Mouse (Mus musculus): ENCODE data around the gene Fbxo28.
"Not testable (repeated sequence)": the region's sequence is repeated elsewhere in the genome, so short reads cannot be mapped to it uniquely, and the experiment has no call there.

Gene Fbxo28

GRCm38 (mm10) chr1:182341993-182342392 is 564 bp upstream of the Fbxo28 start:
- DNase-seq (ENCODE audit: low spot score in 2 of 2) = no peak

GRCm38 (mm10) chr1:182340281-182340680 is 1.1 kb downstream of the Fbxo28 start:
- DNase-seq (ENCODE audit: low spot score in 2 of 2) = no peak

- no peak for DNase-seq (ENCODE audit: low spot score in 2 of 2)
Observed at GRCm38 (mm10) chr1:182338961-182339565, 2.4 kb downstream of the Fbxo28 start.

GRCm38 (mm10) chr1:182333766-182334437 is 7.5 kb downstream of the Fbxo28 start:
- DNase-seq (ENCODE audit: low spot score in 2 of 2) = no peak

DNA sequence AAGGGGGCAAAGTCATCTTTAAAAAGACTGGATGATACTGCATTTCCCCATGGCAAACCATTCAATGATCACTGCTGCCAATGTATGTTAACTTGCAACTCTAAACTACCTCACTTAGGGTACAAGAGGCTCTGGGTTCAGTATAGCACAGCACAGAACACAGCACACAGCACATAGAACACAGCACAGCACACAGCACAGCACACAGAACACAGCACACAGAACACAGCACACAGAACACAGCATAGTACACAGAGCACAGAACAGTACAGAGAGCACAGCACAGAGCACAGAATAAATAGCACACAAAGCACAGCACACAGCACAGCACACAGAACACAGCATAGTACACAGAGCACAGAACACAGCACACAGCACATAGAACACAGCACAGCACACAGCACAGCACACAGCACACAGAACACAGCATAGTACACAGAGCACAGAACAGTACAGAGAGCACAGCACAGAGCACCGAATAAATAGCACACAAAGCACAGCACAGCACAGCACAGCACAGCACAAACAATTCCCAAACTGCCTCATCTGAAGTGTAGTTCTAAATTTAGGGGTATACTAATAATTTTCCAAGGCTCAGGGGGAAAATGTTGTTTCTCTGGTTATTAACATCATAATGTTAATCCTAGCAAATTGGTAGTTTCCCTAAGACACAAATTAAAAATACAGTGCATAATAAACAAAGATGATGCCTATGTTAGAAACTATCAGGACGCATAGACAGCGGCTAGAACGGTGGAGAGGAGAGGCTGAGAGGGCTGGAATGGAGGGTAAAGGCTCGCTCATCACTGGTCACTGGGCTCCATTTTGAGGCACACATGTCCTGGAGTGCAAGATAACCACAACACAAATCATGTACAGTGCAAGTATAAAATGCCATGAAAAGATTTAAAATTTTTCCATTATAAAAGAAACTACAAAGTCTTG is 9.1 kb downstream of the Fbxo28 start:
- DNase-seq (ENCODE audit: low spot score in 2 of 2) = no peak

DNA sequence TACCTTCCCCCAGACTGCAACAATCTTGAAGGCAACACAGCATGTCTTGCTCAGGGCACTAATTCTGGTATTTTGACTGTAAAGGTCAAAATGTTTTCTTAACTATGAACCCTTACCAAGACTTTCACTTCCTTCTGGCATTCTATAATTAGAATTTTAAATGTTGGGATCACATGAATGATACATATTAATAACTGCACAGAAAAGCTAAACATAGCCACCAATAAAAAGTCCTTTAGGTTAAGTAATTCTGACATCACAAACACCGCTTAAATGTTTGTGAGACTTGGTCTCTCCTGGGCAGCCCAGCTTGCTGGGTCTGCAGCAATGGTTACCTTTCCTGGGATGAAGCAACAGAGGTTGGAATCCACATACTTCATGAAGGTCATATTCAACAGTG is 15.5 kb downstream of the Fbxo28 start:
- DNase-seq (ENCODE audit: low spot score in 2 of 2) = no peak

DNA sequence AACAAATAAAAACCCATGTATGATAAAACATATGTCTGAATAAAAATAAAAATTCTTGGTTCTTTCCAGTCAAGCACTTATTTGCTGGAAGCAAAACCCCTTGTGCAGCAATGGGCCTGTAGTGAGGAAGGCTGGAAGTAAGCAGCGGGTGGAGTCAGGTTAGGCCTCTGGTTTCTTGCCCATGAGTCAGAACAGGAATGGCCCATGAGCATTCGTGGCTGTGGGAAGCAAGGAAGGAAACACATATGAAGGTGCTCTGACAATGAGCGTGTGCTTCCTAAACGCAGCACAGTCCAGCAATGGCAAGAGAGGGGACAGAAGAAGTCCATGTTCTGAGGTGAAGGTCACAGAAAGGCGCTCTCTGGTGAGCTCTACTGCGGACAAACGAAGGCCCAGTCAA is 16.9 kb downstream of the Fbxo28 start:
- DNase-seq (ENCODE audit: low spot score in 2 of 2) = no peak

- DNase-seq (ENCODE audit: low spot score in 2 of 2) = no peak
Observed at GRCm38 (mm10) chr1:182323139-182323538, 18.3 kb downstream of the Fbxo28 start.

- DNase-seq (ENCODE audit: low spot score in 2 of 2) = no peak
Observed at GRCm38 (mm10) chr1:182314201-182314600, 27.2 kb downstream of the Fbxo28 start.

GRCm38 (mm10) chr1:182313181-182313580 is 28.2 kb downstream of the Fbxo28 start:
- DNase-seq (ENCODE audit: low spot score in 2 of 2) = no peak

DNA sequence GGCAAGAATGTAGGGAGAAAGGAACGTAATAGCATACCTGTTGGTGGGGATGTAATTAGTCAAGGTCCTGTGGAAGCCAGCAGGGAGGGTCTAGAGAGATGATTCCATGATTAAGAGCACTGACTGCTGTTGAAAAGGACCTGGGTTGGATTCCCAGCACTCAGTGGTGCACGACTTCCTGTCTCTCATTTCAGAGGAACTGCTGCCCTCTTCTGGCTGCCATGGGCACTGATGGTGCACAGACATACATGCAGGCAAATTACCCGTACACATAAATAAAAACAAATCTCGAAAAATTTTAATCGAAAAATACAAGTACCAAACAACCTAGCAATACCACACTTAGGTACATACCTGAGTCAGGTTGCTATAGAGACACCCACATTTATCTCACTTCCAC is 30.1 kb downstream of the Fbxo28 start:
- no peak for DNase-seq (ENCODE audit: low spot score in 2 of 2)

- no peak for DNase-seq (ENCODE audit: low spot score in 2 of 2)
Observed at GRCm38 (mm10) chr1:182310316-182310715, 31.1 kb downstream of the Fbxo28 start.

GRCm38 (mm10) chr1:182309403-182309802 is 32.0 kb downstream of the Fbxo28 start:
- no peak for DNase-seq (ENCODE audit: low spot score in 2 of 2)

GRCm38 (mm10) chr1:182302916-182303315 is 38.5 kb downstream of the Fbxo28 start:
- DNase-seq (ENCODE audit: low spot score in 2 of 2) = no peak

GRCm38 (mm10) chr1:182302176-182302870 is 39.1 kb downstream of the Fbxo28 start:
- peak; percentile 34 for DNase-seq (ENCODE audit: low spot score in 2 of 2)

- DNase-seq (ENCODE audit: low spot score in 2 of 2) = no peak
Observed at GRCm38 (mm10) chr1:182297821-182298220, 43.6 kb downstream of the Fbxo28 start.

DNA sequence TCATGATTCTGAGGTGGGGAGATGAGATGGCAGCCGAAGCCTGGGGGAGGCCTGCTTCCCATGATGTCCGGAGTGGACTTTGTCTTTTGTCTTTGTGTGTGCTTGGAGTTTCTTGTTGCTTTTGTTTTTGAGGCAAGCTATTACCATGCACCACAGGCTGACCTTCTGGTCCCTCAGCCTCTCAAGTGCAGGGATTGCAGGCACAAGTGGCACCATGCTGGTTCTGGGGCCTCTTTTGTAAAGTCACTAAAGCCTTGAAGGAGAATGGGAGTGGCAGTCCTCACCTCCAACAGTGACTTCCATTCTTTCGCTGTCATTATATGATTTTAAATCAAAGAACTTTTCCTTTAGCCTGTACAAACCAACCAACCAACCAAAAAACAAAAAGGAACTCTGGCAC is 44.2 kb downstream of the Fbxo28 start:
- no peak for DNase-seq (ENCODE audit: low spot score in 2 of 2)

- no peak for DNase-seq (ENCODE audit: low spot score in 2 of 2)
Observed at GRCm38 (mm10) chr1:182296816-182297215, 44.6 kb downstream of the Fbxo28 start.

DNA sequence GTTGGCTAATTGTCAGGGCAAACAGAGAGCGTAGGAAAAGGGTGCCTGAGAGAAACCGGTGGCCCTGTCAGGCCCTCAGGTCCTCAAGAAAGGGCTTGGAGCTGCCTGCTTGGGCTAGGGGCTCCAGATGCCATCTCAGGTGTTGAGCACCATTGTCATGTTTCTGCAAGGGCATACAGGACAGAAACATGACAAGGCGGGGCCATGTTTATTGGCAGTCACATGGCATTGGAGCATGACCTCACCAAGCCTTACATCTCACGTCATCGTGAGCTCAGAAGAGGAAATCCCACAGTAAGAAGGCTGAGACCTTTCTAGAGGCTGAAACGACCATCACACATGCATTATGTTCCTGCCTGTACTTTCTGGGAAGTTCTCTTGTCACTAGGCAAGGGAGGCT is 45.3 kb downstream of the Fbxo28 start:
- DNase-seq (ENCODE audit: low spot score in 2 of 2) = no peak

GRCm38 (mm10) chr1:182292291-182292690 is 49.1 kb downstream of the Fbxo28 start:
- DNase-seq (ENCODE audit: low spot score in 2 of 2) = no peak

- not testable (repeated sequence) for DNase-seq (ENCODE audit: low spot score in 2 of 2)
Observed at GRCm38 (mm10) chr1:182290741-182291140, 50.7 kb downstream of the Fbxo28 start.

GRCm38 (mm10) chr1:182289781-182290180 is 51.6 kb downstream of the Fbxo28 start:
- no peak for DNase-seq (ENCODE audit: low spot score in 2 of 2)
